13 mouse cellular contexts compared by ENCODE assay signal in the genomic region with DNA sequence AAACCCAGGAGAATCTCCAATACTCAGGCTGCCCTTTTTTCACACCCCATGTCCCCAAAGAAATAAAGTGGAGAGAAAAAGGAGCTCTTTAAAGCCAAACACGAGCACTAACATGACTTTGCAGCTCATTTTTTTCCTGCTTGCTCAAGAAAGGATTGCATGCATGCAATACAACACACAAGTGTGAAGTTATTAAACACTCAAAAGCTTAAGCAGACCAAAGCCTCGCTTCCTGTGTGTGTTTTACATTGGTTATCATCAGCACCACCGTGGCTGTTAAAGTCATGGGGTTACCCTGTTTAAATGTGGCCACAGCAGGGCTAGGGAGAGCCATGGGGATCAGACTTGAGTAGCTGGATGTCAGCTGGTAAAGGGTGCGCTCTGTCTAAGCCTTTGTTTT. TPM values are rescaled to one million over a fixed set of nuclear protein-coding genes. Genes with fewer than 3 reads are reported as not detected.
DNase-seq lines count a peak whose midpoint lies in the region; ATAC-seq and TF ChIP-seq lines count a peak whose summit lies in the region.
"Had no signal": no experiment of that assay in that cellular context is flagged by ENCODE, and none has a peak within 500 bp of the region (broad histone marks: within the 10 kb centered on the region; RNA-seq: fewer than 3 reads in every experiment).

No protein-coding gene starts in this region.

- TF ChIP-seq CTCF in stomach, postnatal 0 days (IDR thresholded peaks at IDR 0.05; ENCODE audit: low read depth), result no peak

- no peak for DNase-seq in stomach, postnatal 0 days (ENCODE audit: low spot score)
- DNase-seq in hindbrain, embryonic 11.5 days (ENCODE audit: low spot score), result no peak
- no peak for DNase-seq in midbrain, embryonic 10.5 days (ENCODE audit: low spot score)
- no peak for DNase-seq in gastrocnemius, postnatal 14 days
- DNase-seq: cerebellum, adult 18-20 months; heart, adult 2 months had no signal

- H3K9me3 ChIP-seq in stomach, embryonic 14.5 days (ENCODE audit: control insufficient read depth, low read depth, low read length), result no peaks in the 10 kb centered on the region
- no peaks in the 10 kb centered on the region for H3K9me3 ChIP-seq in stomach, postnatal 0 days (ENCODE audit: control insufficient read depth, low read length)
- H3K9me3 ChIP-seq in hindbrain, embryonic 11.5 days (ENCODE audit: control insufficient read depth, low read length), result no peaks in the 10 kb centered on the region
- H3K9me3 ChIP-seq in midbrain, embryonic 10.5 days (replicated peaks), result no peaks in the 10 kb centered on the region
- no peaks in the 10 kb centered on the region for H3K9me3 ChIP-seq in stomach, embryonic 16.5 days (replicated peaks; ENCODE audit: control insufficient read depth, low read length)
- H3K9me3 ChIP-seq: liver, embryonic 15.5 days had no signal

- H3K4me1 ChIP-seq in stomach, embryonic 14.5 days (ENCODE audit: control insufficient read depth, insufficient read depth, low read length), result peaks cover 32% of the 10 kb centered on the region
- H3K4me1 ChIP-seq in stomach, postnatal 0 days (replicated peaks; ENCODE audit: control insufficient read depth, insufficient read depth), result 0 out of 2 replicates have a peak, but pooled peaks cover 2% of the 10 kb centered on the region
- peaks cover 40% of the 10 kb centered on the region for H3K4me1 ChIP-seq in hindbrain, embryonic 11.5 days (replicated peaks; ENCODE audit: control insufficient read depth, insufficient read depth, low read length)
- peaks cover 87% of the 10 kb centered on the region for H3K4me1 ChIP-seq in midbrain, embryonic 10.5 days
- H3K4me1 ChIP-seq in stomach, embryonic 16.5 days (ENCODE audit: control insufficient read depth, insufficient read depth, low read length), result peaks cover 22% of the 10 kb centered on the region

- WGBS in stomach, embryonic 14.5 days, result 42% methylated on average over 4 of the region's 4 CpGs
- WGBS in stomach, postnatal 0 days, result 46% methylated on average over 4 of the region's 4 CpGs
- 30% methylated on average over 4 of the region's 4 CpGs for WGBS in hindbrain, embryonic 11.5 days
- 39% methylated on average over 4 of the region's 4 CpGs for WGBS in midbrain, embryonic 10.5 days
- WGBS in stomach, embryonic 16.5 days, result 40% methylated on average over 4 of the region's 4 CpGs

- H3K4me3 ChIP-seq in stomach, embryonic 14.5 days (ENCODE audit: low read depth, low read length), result no peak overlapping the region
- no peak overlapping the region for H3K4me3 ChIP-seq in stomach, postnatal 0 days (ENCODE audit: low read depth, low read length)
- H3K4me3 ChIP-seq in hindbrain, embryonic 11.5 days (ENCODE audit: low read depth, low read length), result no peak overlapping the region
- H3K4me3 ChIP-seq in midbrain, embryonic 10.5 days, result peak overlapping the region; percentile 48
- H3K4me3 ChIP-seq in stomach, embryonic 16.5 days (replicated peaks; ENCODE audit: low read length), result no peak overlapping the region
- H3K4me3 ChIP-seq: heart, adult 2 months; liver, embryonic 15.5 days had no signal

- ATAC-seq in stomach, embryonic 14.5 days (ENCODE audit: insufficient number of reproducible peaks, insufficient read depth, low FRiP score, low read depth), result no peak
- ATAC-seq in stomach, postnatal 0 days (ENCODE audit: low FRiP score, low TSS enrichment), result no peak
- ATAC-seq in hindbrain, embryonic 11.5 days (ENCODE audit: low FRiP score), result no peak
- ATAC-seq in stomach, embryonic 16.5 days (ENCODE audit: insufficient read depth, low FRiP score), result no peak
- no peak for ATAC-seq in monocyte, adult 5-6 weeks (replicated peaks; ENCODE audit: insufficient number of reproducible peaks, low FRiP score, low TSS enrichment, poor library complexity, severe bottlenecking)
- no peak for ATAC-seq in inflammation-experienced regulatory T-cells, adult 6 months

- TF ChIP-seq EP300 in stomach, postnatal 0 days (optimal IDR thresholded peaks at IDR 0.05), result no peak

- no peak overlapping the region for H3K9ac ChIP-seq in stomach, embryonic 14.5 days (replicated peaks; ENCODE audit: low read depth, low read length)
- no peak overlapping the region for H3K9ac ChIP-seq in stomach, postnatal 0 days (ENCODE audit: low read length)
- H3K9ac ChIP-seq in hindbrain, embryonic 11.5 days (ENCODE audit: low read depth, low read length), result peak overlapping the region; percentile 63
- peak overlapping the region; percentile 40; the same call in 1 of the 2 replicates for H3K9ac ChIP-seq in stomach, embryonic 16.5 days (ENCODE audit: low read length)
- H3K9ac ChIP-seq: liver, embryonic 15.5 days had no signal

- H3K4me2 ChIP-seq in stomach, embryonic 14.5 days (replicated peaks; ENCODE audit: low read depth, low read length), result peak overlapping the region; percentile 61; the same call in 1 of the 2 replicates
- H3K4me2 ChIP-seq in stomach, postnatal 0 days (replicated peaks; ENCODE audit: low read depth), result no peak overlapping the region
- H3K4me2 ChIP-seq in hindbrain, embryonic 11.5 days (replicated peaks; ENCODE audit: low read depth, low read length), result peak overlapping the region; percentile 1; the same call in 1 of the 2 replicates
- H3K4me2 ChIP-seq in stomach, embryonic 16.5 days (ENCODE audit: low read depth, low read length), result no peak overlapping the region
- H3K4me2 ChIP-seq: liver, embryonic 15.5 days had no signal

- intact Hi-C loops in gastrocnemius, postnatal 14 days (cut with DNase I; ENCODE audit: low total_unique reads), result no loop called here

- H3K27ac ChIP-seq in stomach, embryonic 14.5 days (ENCODE audit: low read length), result peak overlapping the region; percentile 72; the same call in 1 of the 2 replicates
- H3K27ac ChIP-seq in stomach, postnatal 0 days (replicated peaks), result no peak overlapping the region
- peak overlapping the region; percentile 100 for H3K27ac ChIP-seq in hindbrain, embryonic 11.5 days (ENCODE audit: low read depth, low read length)
- peak overlapping the region; percentile 99 for H3K27ac ChIP-seq in midbrain, embryonic 10.5 days (replicated peaks)
- peak overlapping the region; percentile 44 for H3K27ac ChIP-seq in stomach, embryonic 16.5 days (ENCODE audit: low read length)
- H3K27ac ChIP-seq: heart, adult 2 months; liver, embryonic 15.5 days had no signal

- H3K36me3 ChIP-seq in stomach, embryonic 14.5 days (ENCODE audit: control insufficient read depth, insufficient read depth, low read length), result no peaks in the 10 kb centered on the region
- H3K36me3 ChIP-seq in stomach, postnatal 0 days (ENCODE audit: control insufficient read depth, insufficient read depth, low read length), result no peaks in the 10 kb centered on the region
- H3K36me3 ChIP-seq in hindbrain, embryonic 11.5 days (ENCODE audit: control insufficient read depth, insufficient read depth, low read length), result no peaks in the 10 kb centered on the region
- no peaks in the 10 kb centered on the region for H3K36me3 ChIP-seq in midbrain, embryonic 10.5 days
- H3K36me3 ChIP-seq in stomach, embryonic 16.5 days (ENCODE audit: control insufficient read depth, insufficient read depth, low read length), result no peaks in the 10 kb centered on the region
- H3K36me3 ChIP-seq: liver, embryonic 15.5 days had no signal

- no peaks in the 10 kb centered on the region for H3K27me3 ChIP-seq in stomach, embryonic 14.5 days (ENCODE audit: control insufficient read depth, insufficient read depth, low read length)
- H3K27me3 ChIP-seq in stomach, postnatal 0 days (ENCODE audit: control insufficient read depth, insufficient read depth, low read length), result no peaks in the 10 kb centered on the region
- no peaks in the 10 kb centered on the region for H3K27me3 ChIP-seq in hindbrain, embryonic 11.5 days (ENCODE audit: control insufficient read depth, insufficient read depth, low read length)
- no peaks in the 10 kb centered on the region for H3K27me3 ChIP-seq in midbrain, embryonic 10.5 days (ENCODE audit: low read depth, poor library complexity, severe bottlenecking)
- peaks cover 6% of the 10 kb centered on the region; the same call in 1 of the 2 replicates for H3K27me3 ChIP-seq in stomach, embryonic 16.5 days (ENCODE audit: control insufficient read depth, insufficient read depth, low read length)

RNA-seq across cellular contexts. Expression of gene Copz2, which starts 27.4 kb away (rescaled TPM):
- polyA plus RNA-seq in stomach, embryonic 14.5 days (2014; fragmentation: Nextera tagmentation; extraction: Ambion mirVana), result 136 and 141 TPM in 2 replicates
- 84.7 and 95.1 TPM in 2 replicates for polyA plus RNA-seq in stomach, postnatal 0 days (2015; fragmentation: Nextera tagmentation; extraction: Ambion mirVana)
- 49.6 and 62.8 TPM in 2 replicates for polyA plus RNA-seq in hindbrain, embryonic 11.5 days (2014; fragmentation: Nextera tagmentation; extraction: Ambion mirVana)
- polyA plus RNA-seq in midbrain, embryonic 10.5 days (2016; fragmentation: Nextera tagmentation; extraction: Ambion mirVana), result 44.9 and 46.1 TPM in 2 replicates
- 124 and 136 TPM in 2 replicates for polyA plus RNA-seq in stomach, embryonic 16.5 days (2015; fragmentation: Nextera tagmentation; extraction: Ambion mirVana)
- 0.48 TPM in 1 of 3 replicates, not detected in the others for total RNA-seq in monocyte, adult 5-6 weeks (2017)
- 10 to 100 TPM; 28.3 to 36.3 TPM for total RNA-seq in gastrocnemius, postnatal 14 days (2021)
- not detected for polyA plus RNA-seq in inflammation-experienced regulatory T-cells, adult 6 months (2017; shearing (Covaris generic))

RNA-seq across cellular contexts. Expression of gene Cdk5rap3, which starts 39.2 kb away (rescaled TPM):
- polyA plus RNA-seq in stomach, embryonic 14.5 days (2014; fragmentation: Nextera tagmentation; extraction: Ambion mirVana), result 65.2 and 68.7 TPM in 2 replicates
- polyA plus RNA-seq in stomach, postnatal 0 days (2015; fragmentation: Nextera tagmentation; extraction: Ambion mirVana), result 61.7 and 64.9 TPM in 2 replicates
- polyA plus RNA-seq in hindbrain, embryonic 11.5 days (2014; fragmentation: Nextera tagmentation; extraction: Ambion mirVana), result 95.5 and 98.2 TPM in 2 replicates
- polyA plus RNA-seq in midbrain, embryonic 10.5 days (2016; fragmentation: Nextera tagmentation; extraction: Ambion mirVana), result 116 and 120 TPM in 2 replicates
- 68.7 and 75.0 TPM in 2 replicates for polyA plus RNA-seq in stomach, embryonic 16.5 days (2015; fragmentation: Nextera tagmentation; extraction: Ambion mirVana)
- 38.4 to 51.0 TPM (median 44.6 TPM) in 3 replicates for total RNA-seq in monocyte, adult 5-6 weeks (2017)
- 10 to 100 TPM; 26.5 to 30.0 TPM for total RNA-seq in gastrocnemius, postnatal 14 days (2021)
- 100 to 1,000 TPM in 1 of 3 experiments, 10 to 100 TPM in 2; 93.2 to 124 (median 96.9) TPM for polyA plus RNA-seq in inflammation-experienced regulatory T-cells, adult 6 months (2017; shearing (Covaris generic))

RNA-seq across cellular contexts. Expression of gene Nfe2l1, which starts 47.3 kb away (rescaled TPM):
- 30.4 and 36.4 TPM in 2 replicates for polyA plus RNA-seq in stomach, embryonic 14.5 days (2014; fragmentation: Nextera tagmentation; extraction: Ambion mirVana)
- 32.4 and 35.6 TPM in 2 replicates for polyA plus RNA-seq in stomach, postnatal 0 days (2015; fragmentation: Nextera tagmentation; extraction: Ambion mirVana)
- 27.9 and 35.2 TPM in 2 replicates for polyA plus RNA-seq in hindbrain, embryonic 11.5 days (2014; fragmentation: Nextera tagmentation; extraction: Ambion mirVana)
- 71.9 and 78.0 TPM in 2 replicates for polyA plus RNA-seq in midbrain, embryonic 10.5 days (2016; fragmentation: Nextera tagmentation; extraction: Ambion mirVana)
- 64.8 and 65.7 TPM in 2 replicates for polyA plus RNA-seq in stomach, embryonic 16.5 days (2015; fragmentation: Nextera tagmentation; extraction: Ambion mirVana)
- total RNA-seq in monocyte, adult 5-6 weeks (2017), result 56.7 to 65.5 TPM (median 62.2 TPM) in 3 replicates
- 100 to 1,000 TPM; 241 to 268 TPM for total RNA-seq in gastrocnemius, postnatal 14 days (2021)
- polyA plus RNA-seq in inflammation-experienced regulatory T-cells, adult 6 months (2017; shearing (Covaris generic)), result 10 to 100 TPM; 17.8 to 21.4 (median 20.7) TPM

RNA-seq across cellular contexts. Expression of gene Prr15l, which starts 50.8 kb away (rescaled TPM):
- 46.8 and 48.7 TPM in 2 replicates for polyA plus RNA-seq in stomach, embryonic 14.5 days (2014; fragmentation: Nextera tagmentation; extraction: Ambion mirVana)
- 112 and 116 TPM in 2 replicates for polyA plus RNA-seq in stomach, postnatal 0 days (2015; fragmentation: Nextera tagmentation; extraction: Ambion mirVana)
- 0.82 and 1.1 TPM in 2 replicates for polyA plus RNA-seq in hindbrain, embryonic 11.5 days (2014; fragmentation: Nextera tagmentation; extraction: Ambion mirVana)
- 0.04 and 0.05 TPM in 2 replicates for polyA plus RNA-seq in midbrain, embryonic 10.5 days (2016; fragmentation: Nextera tagmentation; extraction: Ambion mirVana)
- 70.8 and 81.7 TPM in 2 replicates for polyA plus RNA-seq in stomach, embryonic 16.5 days (2015; fragmentation: Nextera tagmentation; extraction: Ambion mirVana)
- 0.29 TPM in 1 of 3 replicates, not detected in the others for total RNA-seq in monocyte, adult 5-6 weeks (2017)
- total RNA-seq in gastrocnemius, postnatal 14 days (2021), result not detected
- polyA plus RNA-seq in inflammation-experienced regulatory T-cells, adult 6 months (2017; shearing (Covaris generic)), result under 1 TPM; 0.21 to 0.62 (median 0.40) TPM
- total RNA-seq: layer of hippocampus, postnatal 25 days; megakaryocyte-erythroid progenitor cell, adult 5-6 weeks had no signal

Comparison
In these comparisons a context has a peak if more than half of its experiments do, and no peak if none do; other contexts are left out.
1. H3K4me2 ChIP-seq: peak in stomach, embryonic 14.5 days (single experiment) and hindbrain, embryonic 11.5 days (single experiment); none in stomach, postnatal 0 days (single experiment) and stomach, embryonic 16.5 days (single experiment).
2. H3K9ac ChIP-seq: peak in hindbrain, embryonic 11.5 days (single experiment) and stomach, embryonic 16.5 days (single experiment); none in stomach, embryonic 14.5 days (single experiment) and stomach, postnatal 0 days (single experiment).
3. RNA of gene Copz2, which starts 27.4 kb away (polyA plus RNA-seq): 136 to 141 TPM in stomach, embryonic 14.5 days, 124 to 136 TPM in stomach, embryonic 16.5 days, 84.7 to 95.1 TPM in stomach, postnatal 0 days, 49.6 to 62.8 TPM in hindbrain, embryonic 11.5 days and 44.9 to 46.1 TPM in midbrain, embryonic 10.5 days; not detected in inflammation-experienced regulatory T-cells, adult 6 months; every median in the first group is over 10 times any median in the second.